ENCODE assay signal across 9 mouse cellular contexts in the genomic region with DNA sequence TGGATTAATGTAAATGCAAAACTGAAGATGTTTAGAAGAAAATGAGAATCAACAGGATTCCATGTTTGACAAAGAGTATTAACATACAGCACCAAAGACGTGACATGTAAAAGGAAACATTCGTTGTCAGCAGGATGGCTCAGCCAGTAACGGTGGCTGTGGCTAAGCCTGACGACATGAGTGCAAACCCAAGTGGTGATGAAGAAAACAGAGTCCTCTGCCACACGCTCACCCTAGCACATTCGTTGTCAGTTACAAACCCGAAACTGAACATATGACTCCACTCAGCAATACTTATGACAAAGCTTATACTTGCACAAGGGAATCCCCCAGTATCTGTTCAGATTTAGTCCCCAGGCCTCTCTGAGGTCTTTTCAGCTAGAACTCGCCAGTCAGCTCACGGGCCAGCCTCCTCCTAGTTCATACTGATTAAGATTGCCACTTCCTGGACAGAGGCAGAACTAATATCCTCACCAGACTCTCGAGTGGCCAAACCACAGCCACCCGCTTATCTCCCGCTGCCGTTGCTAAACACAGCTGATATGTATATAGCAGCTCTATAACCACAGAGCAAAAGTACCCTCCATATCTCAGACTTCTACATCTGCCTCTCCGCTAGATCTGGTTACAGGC.
DNase-seq lines count a peak whose midpoint lies in the region; ATAC-seq lines count a peak whose summit lies in the region.
"Had no signal": no experiment of that assay in that cellular context is flagged by ENCODE, and none has a peak within 500 bp of the region (broad histone marks: within the 10 kb centered on the region; RNA-seq: fewer than 3 reads in every experiment).

No protein-coding gene starts in this region.

- peak overlapping the region; percentile 20 for H3K9ac ChIP-seq in heart, embryonic 16.5 days (ENCODE audit: low read length)

- H3K4me2 ChIP-seq in heart, embryonic 16.5 days (ENCODE audit: low read depth, low read length) = peak overlapping the region; percentile 59

- H3K4me1 ChIP-seq in heart, embryonic 16.5 days (ENCODE audit: control insufficient read depth, insufficient read depth, low read length) = peaks cover 19% of the 10 kb centered on the region

- peak overlapping the region; percentile 24 for H3K4me3 ChIP-seq in heart, embryonic 16.5 days (ENCODE audit: low read length)

- peak overlapping the region; percentile 61 for H3K27ac ChIP-seq in heart, embryonic 16.5 days (ENCODE audit: low read length)

- no peaks in the 10 kb centered on the region for H3K27me3 ChIP-seq in heart, embryonic 16.5 days (ENCODE audit: control insufficient read depth, insufficient read depth, low read length)

- 17% methylated on average over 14 of the region's 14 CpGs for WGBS in heart, embryonic 16.5 days

- H3K9me3 ChIP-seq in heart, embryonic 16.5 days (replicated peaks; ENCODE audit: control insufficient read depth, low read length) = no peaks in the 10 kb centered on the region

- peak; percentile 88 for DNase-seq in heart, adult 11 months
- no peak for DNase-seq in heart, postnatal 25 days (ENCODE audit: low spot score)
- no peak for DNase-seq in adrenal gland, postnatal 25 days
- DNase-seq in cerebellum, adult 11 months = no peak
- no peak for DNase-seq in adrenal gland, adult 8-10 months
- DNase-seq: cerebellum, adult 9-10 months had no signal

- intact Hi-C loops in heart, postnatal 25 days (cut with DNase I) = no loop called here

- H3K36me3 ChIP-seq in heart, embryonic 16.5 days (ENCODE audit: control insufficient read depth, insufficient read depth) = no peaks in the 10 kb centered on the region

- peak; percentile 76 for ATAC-seq in CD4-positive, CD25-positive, alpha-beta regulatory T cell, adult 4 months
- ATAC-seq in heart, embryonic 16.5 days (replicated peaks; ENCODE audit: extremely low read depth, insufficient read depth, low FRiP score) = peak; percentile 55; the same call in 1 of the 2 replicates
- peak; percentile 86 for ATAC-seq in megakaryocyte, adult 5-6 weeks (ENCODE audit: poor library complexity, severe bottlenecking)
